Mouse (Mus musculus): ENCODE measurements around the gene Luzp1. TPM values are rescaled to one million over a fixed set of nuclear protein-coding genes. Genes with fewer than 3 reads are reported as not detected.

Gene Luzp1
- total RNA-seq, 2 experiments from 2014 or later = 10.1 to 18.3 TPM

DNA sequence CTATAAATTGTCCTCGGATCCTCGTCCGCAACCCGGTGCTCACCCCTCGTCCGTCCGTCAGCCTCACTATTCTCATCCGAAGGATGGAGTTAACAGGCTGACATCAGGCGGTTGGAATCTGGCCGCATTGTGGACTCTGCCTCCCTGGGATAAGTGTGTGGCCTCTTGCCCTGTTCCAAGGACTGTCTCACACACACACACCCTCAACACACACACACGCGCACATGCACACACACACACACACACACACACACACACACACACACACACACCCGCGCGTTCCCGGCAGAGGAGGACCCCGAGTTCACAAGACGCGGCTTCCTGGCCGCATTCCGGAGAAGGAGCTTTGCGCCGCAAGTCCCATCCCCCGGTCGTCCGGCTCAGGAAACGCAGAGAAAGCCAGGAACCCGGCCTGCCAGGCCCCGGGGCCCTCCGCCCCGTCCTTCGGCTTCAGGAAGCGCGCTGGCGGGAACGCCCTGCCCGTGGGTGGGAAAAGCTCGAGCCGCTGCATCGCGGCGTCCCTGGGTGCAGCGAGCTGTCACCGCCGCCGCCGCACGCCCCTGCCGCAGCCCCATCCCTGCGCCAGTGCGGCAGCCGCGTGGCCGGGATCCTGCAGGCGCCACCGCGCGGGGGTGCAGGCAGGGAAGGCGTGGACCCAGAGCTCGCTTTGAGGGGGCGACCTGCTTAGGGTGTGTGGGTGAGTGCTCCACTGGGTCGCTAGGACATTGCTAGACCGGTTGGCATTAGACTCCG, 7.3 kb upstream of the Luzp1 start, which contains the start of gene 6030445D17Rik:
6030445D17Rik (plus strand) TSS at position 165 of the 753 bp plus-strand sequence.
- peak; percentile 76 for DNase-seq (ENCODE audit: low spot score)

DNA sequence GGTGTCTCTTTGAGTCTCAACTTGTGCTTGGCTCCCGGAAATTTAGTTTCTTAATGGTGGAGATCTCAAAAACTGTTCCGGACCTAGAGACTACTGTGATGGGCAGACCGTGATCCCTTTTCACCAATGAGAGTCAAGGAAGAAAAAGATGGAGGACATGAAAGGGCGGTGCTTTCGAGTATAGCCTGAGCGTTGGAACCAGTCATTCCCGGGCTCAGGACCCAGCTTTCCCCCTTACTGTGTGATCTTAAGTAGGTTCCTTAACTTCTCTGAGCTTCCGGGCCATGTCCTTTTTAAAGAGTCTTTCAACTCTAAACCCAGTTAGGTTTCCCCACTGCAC, 6.8 kb upstream of the Luzp1 start:
- DNase-seq (ENCODE audit: low spot score) = peak; percentile 21

DNA sequence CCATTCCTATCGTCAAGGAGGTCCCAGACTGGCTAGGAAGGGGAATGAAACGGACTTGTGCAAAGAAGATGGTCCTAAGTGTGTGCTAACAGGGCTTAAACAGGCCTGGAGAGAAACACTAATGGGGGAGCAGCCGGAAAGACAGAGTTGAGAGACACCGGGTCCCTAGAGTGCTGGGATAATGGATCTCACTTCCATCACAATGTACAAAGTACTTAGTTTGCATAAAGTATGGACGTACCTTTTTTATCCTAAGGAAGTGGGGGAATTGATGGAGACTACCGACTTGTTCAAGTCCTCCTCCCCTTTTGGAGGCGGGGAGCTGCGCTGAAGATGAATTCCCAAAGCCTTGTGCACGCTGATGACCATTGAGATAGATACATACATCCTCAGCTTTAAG, 6.1 kb upstream of the Luzp1 start:
- DNase-seq (ENCODE audit: low spot score) = no peak

DNA sequence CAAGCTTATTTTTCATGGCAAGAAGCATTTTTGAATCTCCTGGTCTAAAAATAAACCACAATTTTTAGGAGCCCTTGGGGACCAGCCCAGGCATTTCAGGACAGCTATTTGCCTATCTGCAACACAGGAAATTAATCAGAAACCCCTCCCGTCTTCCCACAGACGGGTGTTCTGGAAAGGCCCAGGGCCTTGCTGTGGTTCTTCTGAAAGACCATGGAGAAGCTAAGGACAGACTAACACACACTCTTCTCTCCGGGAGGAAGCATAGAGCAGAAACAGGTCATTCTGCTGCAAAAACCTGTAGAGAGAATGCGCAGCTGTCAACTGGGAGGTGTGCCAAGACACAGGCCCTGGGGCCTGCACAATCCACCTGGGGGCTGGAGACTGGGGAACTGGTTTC, 3.3 kb upstream of the Luzp1 start:
- peak; percentile 50 for DNase-seq (ENCODE audit: low spot score)

DNA sequence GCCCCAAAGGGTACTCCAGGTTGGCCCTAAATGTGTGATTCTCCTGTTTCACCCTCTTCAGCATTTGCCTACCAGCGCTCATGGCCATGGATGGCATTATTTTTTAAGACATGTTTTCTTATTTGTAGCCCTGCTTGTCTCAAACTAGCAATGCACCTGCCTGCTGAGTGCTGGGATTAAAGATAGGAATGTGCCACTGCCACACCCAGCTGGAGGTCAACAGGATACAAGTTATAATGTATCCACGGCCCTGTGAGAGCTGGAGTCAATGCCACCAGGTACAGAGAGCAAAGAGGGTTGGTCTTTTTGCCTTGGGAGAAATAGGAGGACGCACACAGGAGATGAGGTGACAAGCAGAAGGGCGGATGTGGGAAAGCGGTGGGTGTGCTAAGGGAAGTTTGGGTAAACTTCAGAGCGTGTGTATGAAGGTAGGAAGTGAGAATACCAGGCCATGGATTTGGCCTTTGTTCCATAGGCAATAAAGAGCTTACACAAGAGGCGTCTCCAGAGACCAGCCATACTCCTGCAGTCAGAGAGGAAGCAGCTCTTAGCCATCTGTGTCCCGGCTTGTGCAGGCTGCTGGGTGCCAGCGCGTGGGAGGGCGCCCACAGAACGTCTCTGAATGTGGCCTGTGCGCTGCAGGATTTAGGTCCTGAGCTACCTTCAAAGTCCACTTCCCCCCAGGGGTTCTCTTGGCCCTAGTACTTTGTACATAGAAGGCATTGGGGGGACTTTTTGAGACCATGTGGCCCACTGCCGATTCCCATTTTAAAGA, 821 bp upstream of the Luzp1 start:
- peak; percentile 9 for DNase-seq (ENCODE audit: low spot score)

DNA sequence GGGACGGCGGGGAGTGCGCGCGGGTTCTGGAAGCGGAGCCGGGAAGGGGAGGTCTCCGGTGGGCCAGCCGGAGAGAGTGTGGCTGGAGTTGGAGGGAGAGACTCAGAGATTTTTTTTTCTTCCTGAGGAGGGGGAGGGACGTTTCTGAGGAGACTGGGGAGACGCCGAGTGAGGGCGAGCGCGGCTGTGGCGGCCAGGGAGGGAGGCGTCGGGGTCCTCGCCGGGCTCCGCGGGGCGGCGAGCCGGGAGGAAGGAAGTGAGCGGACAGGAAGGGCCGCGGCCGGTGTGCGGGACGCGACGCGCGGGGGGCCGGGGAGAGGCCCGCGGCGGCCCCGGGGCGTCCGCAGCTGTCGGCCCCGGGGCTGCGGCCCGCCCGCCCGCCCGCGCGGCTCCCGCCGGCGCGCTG, 383 bp downstream of the Luzp1 start:
- no peak for DNase-seq (ENCODE audit: low spot score)

DNA sequence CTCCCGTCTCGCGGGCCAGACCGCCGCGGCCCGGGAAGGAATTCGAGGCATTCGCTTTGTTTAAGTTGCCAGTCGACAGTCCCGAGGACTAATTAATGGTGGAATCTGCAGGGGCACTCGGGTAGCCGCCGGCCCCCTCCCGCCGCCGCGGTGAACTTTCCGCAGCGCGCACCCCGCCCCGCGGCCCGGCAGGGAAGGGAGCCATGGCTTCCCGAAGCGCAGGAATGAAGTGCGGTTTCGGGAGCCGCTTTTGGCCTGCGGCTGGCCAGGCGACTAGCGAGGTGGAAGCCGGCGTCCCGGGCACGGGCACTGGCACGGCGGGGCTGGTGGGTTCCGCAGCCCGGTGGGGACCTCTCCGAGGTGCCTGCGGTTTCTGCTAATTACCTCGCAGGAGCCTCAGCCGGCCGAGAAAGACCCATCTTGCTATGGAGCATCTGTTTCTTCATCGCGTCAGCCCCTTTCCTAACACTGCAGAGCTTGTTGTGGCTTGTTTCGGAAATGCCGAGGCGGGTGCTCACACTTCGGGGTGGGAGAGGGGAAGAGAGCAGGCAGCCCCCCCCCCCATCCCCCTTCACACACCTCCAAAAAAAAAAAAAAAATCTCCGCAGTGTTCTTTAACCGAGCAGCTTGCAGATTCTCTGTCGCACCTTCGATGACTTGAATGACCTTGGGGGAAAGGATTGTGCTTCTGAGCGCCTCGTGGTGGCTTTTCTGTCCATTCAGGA, 948 bp downstream of the Luzp1 start:
- DNase-seq (ENCODE audit: low spot score) = peak; percentile 32

DNA sequence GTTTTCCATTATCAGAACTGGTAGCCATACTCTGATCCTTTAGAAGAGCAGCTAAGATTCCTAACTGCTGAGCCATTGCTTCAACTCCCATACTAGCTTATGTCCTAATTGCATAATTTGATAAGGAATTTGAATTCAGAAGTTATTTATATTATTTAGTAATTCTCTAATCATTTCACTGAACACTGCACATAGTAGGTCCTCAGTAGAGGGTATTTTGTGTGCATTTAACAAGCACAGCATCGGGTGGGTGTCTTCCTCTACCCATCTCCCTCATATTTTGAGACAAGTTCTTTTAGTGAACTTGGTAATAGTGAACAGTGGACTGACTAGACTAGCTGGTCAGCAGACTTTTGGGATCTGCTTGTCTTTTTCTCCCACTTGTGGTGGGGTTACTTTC, 7.1 kb downstream of the Luzp1 start:
- DNase-seq (ENCODE audit: low spot score) = no peak

DNA sequence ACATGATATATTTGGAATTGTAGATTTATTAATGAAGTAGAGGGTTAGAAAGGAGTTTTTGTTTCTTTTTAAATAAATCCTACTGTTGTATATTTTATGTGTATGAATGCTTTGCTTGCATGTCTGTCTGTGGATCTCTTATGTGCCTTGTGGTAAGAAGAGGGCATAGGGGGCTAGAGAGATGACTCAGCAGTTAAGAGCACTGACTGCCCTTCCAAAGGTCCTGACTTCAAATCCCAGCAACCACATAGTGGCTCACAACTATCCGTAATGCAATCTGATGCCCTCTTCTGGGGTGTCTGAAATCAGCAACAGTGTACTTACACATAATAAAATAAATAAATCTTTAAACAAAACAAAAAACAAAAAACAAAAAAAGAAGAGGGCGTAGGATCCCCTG, 17.0 kb downstream of the Luzp1 start:
- no peak for DNase-seq (ENCODE audit: low spot score)

DNA sequence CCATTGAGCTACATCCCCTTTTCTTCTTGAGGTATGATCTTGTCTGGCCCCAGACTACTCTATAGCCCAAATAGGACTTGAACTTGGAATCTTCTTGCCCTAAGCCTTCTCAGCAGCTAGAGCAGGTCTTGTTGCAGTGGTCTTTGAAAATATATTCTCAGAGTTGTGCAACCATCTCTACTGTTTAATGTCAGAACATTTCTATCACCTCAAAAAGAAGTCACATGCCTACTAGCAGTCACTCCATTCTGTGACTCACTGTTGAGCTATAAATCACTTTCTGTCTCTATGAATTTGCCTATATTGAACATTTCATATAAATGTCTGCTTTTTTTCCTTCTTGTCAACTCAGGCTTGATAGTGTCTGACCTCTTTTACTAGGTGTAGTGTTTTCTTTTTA, 26.4 kb downstream of the Luzp1 start:
- no peak for DNase-seq (ENCODE audit: low spot score)

DNA sequence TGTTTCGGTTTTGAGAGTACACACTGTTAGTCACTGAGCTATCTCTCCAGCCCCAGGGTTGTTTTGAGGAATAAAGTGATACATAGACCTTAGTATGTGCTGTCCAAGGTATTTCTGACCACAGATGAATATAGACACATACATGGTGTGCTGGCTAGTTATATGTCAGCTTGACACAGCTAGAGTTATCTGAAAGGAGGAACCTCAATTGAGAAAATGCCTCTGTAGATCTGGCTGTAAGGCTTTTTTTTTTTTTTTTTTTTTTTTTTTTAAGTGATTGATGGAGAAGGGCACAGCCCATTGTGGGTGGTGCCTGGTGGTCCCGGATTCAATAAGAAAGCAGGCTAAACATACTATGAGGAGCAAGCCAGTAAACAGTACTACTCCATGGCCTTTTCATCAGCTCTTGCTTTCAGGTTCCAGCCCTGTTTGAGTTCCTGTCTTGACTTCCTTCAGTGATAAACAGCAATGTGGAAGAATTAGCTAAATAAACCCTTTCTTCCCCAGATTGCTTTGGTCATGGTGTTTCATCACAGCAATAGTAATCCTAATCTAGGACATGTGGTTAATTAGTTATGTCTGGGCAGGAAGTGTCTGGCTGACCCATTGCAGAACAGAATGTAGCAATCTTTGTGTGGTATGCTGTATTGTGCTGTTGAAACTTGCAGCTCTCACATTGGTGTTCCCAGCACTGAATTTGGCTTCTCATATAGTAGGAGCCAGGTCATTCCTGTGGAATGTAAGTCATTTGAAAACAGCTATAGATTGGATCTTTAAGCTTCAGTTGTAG, 36.1 kb downstream of the Luzp1 start:
- DNase-seq (ENCODE audit: low spot score) = no peak

DNA sequence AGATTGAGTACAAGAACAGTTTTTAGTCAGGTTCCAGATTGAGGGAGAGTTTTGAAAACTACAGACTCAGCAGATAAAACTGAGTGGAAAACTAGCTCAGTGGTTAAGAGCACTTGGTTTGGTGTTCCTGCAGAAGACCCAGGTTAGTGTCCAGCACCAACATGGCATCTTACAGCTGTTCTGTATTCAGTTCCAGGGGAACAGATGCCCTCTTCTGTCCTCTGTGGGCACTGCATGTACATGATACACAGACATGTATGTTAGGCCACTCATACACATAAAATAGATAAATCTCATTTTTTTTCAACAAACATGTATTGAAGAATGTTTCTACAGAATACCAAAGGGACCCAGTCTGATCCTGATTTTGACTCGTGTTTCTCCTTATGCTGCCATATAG, 40.3 kb downstream of the Luzp1 start:
- DNase-seq (ENCODE audit: low spot score) = no peak

DNA sequence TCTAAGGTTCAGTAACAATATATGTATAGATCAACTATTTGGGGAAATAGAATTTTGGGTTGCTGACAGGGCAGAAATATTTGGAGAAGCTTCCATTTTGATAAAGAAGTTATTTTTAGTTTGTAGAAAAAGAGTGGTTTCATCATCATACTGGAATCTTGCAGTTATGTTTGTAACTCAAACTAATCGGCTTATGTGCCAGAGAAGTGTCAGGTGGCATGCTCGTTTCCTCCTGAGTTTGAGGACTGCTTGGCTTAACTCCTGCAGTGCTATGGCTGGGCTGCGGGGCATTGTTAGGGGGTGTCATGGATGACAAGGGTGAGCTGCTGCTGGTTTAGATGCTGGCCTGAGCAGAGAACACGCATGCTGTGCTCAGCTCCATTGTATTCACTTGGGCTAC, 42.1 kb downstream of the Luzp1 start:
- DNase-seq (ENCODE audit: low spot score) = no peak

DNA sequence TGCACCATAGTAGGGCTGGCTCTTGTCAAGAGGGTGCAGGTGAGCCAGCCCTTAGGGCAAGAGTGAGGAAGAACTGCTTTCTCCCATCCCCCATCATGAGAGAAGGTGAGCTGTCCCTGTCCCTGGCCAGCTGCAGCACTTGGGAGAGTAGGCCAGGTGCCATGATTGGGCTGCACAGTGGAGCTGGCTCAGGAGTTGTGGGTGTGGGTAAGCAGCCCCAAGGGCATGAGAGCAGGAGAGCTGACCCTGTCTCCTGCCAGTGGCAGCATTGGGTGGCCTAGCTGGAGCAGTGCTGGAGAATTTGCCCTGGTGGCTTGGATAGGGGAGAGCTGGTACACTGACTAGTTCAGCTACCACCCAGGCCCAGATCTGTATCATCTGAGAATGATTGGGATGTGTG, 43.3 kb downstream of the Luzp1 start:
- peak; percentile 7 for DNase-seq (ENCODE audit: low spot score)

DNA sequence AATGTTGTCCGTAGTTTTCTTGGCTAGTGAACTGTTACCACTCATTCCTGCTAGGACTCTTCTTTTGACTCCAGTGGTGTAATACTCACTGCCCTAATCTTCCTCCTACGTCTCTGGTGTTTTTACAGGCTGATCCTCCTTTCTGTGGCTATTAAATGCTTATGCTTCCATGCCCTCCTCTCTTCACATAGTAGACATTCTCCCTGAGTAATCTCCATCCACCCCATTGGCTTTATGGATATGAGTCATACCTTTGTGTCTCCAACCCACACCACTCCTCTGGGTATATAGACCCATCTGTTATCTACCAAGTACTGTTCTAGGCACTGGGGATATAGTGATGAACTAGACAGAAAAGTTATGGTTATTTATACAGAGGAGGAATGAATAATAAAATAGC, 48.6 kb downstream of the Luzp1 start:
- no peak for DNase-seq (ENCODE audit: low spot score)

DNA sequence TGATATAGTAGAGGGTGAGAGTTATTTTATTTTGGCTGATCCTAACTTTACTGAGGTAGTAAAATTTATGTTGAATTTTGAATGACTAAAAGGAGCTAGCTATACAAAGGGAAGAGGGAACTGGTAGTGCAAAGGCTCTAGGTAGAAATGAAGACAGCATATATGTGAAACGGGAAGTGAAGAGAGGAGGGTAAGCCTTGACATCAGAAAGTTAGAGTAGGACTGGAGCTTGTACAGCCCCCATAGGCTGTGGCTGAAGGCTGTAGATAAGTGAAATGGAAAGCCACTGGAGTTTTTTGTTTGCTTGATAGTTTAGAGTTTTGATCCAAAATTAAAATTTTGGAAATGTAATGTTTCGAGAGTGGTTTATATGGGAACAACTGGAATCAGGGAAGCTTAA, 49.0 kb downstream of the Luzp1 start:
- no peak for DNase-seq (ENCODE audit: low spot score)

DNA sequence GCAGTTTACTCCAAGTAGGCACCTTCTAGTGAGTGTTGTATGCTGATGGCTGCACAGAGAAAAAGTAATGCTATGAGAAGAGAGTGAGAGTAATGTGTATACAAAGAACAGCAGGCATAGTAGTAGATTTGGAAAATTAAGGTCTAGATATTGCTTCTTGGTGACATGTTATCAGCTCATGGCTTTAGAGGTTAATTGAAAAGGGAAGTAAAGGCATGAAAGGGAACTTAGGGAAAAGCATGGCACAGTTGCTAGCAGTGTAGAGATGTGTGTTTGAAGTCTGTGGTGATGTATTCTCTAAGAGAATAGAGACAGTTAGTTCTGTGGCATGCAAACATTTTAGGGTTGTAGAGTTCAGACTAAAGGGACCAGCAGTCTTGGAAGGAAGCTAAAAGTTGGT, 50.3 kb downstream of the Luzp1 start:
- DNase-seq (ENCODE audit: low spot score) = no peak

DNA sequence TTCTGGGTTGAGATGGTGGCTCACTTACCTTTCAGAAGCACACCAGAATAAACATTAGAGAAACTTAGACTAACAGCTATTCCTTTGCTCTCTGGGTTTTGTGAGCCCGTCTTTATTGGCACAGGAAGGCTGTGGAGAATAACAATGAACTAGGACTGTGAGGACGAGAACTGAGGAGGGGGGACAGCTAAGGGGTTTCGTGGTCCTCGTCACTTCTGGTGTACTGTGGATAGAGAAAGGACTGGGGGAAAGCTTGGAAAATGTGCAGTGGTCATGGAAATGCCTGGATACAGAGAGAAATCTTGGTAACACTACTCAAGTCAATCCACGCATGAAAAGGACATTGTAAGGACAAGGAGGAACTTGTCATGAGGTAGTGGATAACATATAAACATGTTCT, 52.3 kb downstream of the Luzp1 start:
- DNase-seq (ENCODE audit: low spot score) = no peak

DNA sequence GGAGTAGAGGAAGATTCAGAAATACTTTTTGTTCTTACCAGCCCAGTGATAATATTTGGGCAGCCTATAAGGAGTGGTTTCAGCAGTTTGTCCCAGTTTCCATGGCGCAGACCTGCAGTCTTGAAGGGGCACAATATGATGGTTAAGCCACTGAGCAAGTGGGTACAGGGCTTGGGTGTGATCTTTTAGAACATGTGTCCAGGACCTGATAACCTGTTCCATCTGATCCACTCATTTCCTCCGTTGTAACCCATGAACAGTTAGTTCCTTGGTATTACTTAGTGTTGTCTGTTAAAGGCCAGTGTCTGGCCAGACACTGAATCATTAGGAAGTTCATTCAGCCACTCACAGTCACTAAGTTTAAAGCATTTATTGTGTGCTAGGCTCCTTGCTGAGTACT, 54.7 kb downstream of the Luzp1 start:
- DNase-seq (ENCODE audit: low spot score) = no peak

DNA sequence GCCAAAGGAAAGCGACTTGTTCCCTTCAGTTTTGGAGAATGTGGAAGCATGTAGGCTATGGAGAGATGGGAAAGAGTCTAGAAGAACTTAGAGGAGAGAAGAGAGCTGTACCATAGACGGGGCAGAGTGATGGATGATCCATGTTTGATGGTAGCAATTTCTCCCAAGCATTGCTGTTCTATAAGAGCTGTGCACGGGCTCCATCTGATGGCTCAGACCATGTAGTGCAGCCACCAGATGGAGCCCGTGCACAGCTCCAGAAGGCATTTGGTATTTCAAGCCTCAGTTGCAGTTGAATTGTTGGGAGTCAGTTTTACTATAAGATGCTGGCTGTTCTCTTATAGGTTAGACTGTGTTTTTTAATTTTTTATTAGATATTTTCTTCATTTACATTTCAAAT, 56.9 kb downstream of the Luzp1 start:
- DNase-seq (ENCODE audit: low spot score) = peak; percentile 44

DNA sequence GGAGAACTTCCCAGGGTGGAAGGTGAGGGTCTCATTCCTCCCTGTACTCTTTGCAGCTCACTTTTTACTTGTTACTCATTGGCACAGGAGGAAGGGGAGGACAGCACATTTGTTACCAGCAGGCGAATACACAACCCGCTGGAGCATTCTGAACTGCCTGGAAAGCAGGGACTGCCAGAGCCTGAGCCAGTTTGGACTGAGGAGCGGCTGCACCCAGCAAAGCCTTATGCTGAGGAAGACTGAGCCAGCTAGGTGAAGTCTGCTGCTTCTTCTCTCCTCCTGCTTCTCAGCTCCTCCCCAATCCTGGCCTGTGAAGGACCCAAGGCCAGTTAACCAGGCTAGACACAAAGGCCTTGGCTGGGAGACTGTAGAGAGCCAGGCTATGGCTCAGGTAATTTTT, 75.6 kb downstream of the Luzp1 start:
- no peak for DNase-seq (ENCODE audit: low spot score)
